Mouse (Mus musculus) ovary, postnatal 36 days (tissue): ENCODE data around the gene Marveld1.

Source experiments
- DNase-seq: peaks from one replicate; pipeline ENCODE4 v3.0.0; 2022; ENCODE audit warnings: low spot score, mixed read lengths

Marveld1 gene

GRCm38 (mm10) chr19:42170025-42170969, 23.1 kb downstream of the Marveld1 start:
- DNase-seq: peak; percentile 92

- DNase-seq: no peak
These were observed 29.6 kb downstream of the Marveld1 start for GRCm38 (mm10) chr19:42176841-42177240.

GRCm38 (mm10) chr19:42177461-42177860, 30.3 kb downstream of the Marveld1 start:
- DNase-seq: no peak

GRCm38 (mm10) chr19:42179356-42179755, 32.2 kb downstream of the Marveld1 start:
- DNase-seq: no peak

GRCm38 (mm10) chr19:42182673-42183072, 35.5 kb downstream of the Marveld1 start:
- DNase-seq: no peak

GRCm38 (mm10) chr19:42189735-42190134, 42.5 kb downstream of the Marveld1 start:
- no peak for DNase-seq

GRCm38 (mm10) chr19:42190494-42190893, 43.3 kb downstream of the Marveld1 start:
- peak; percentile 57 for DNase-seq

- DNase-seq: no peak
These were observed 46.1 kb downstream of the Marveld1 start for GRCm38 (mm10) chr19:42193311-42193710.

- no peak for DNase-seq
These were observed 49.2 kb downstream of the Marveld1 start for GRCm38 (mm10) chr19:42196378-42196777.

- DNase-seq: no peak
These were observed 49.9 kb downstream of the Marveld1 start for GRCm38 (mm10) chr19:42197066-42197465.

GRCm38 (mm10) chr19:42198026-42198425, 50.8 kb downstream of the Marveld1 start:
- no peak for DNase-seq
